Mouse (Mus musculus) heart, postnatal 36 days (tissue): ENCODE results near the gene Gorab. TPM values are rescaled to one million over a fixed set of nuclear protein-coding genes. Genes with fewer than 3 reads are reported as not detected.

Source experiments
- DNase-seq, 2 experiments: peaks; one replicate each; pipeline ENCODE4 v3.0.0; 2021 to 2022
- intact Hi-C: fragments of 180-260 bp; cut with DNase I; formaldehyde crosslinking; loops from one replicate; pipeline ENCODE4 v1.15.1; 2025
- total RNA-seq, 2 experiments: library from RNA; stranded (reverse); gene quantifications; 2 replicates each; pipeline ENCODE4 v1.2.3; 2021

The Gorab gene
- total RNA-seq, 2 experiments from 2014 or later = 2.9 to 3.0 TPM

DNA sequence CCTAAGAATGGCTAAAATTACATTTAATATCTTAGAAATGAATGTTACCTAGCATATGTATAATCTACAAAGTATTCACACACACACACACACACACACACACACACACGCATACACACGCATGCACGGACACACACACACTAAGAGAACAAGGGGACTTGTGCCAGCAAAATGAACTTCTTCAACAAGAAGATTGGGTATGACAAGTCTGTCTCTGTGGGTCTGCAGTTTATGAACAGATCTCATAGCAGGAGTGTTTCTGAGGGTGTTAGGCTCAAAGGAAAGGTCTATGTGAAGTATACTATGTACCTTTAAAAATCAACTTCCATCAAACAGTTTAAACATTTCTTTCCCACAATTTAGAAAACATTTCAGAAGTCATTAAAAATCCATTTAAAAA lies 43.9 kb downstream of the Gorab start:
- intact Hi-C loops = no loop called here
- no peak for DNase-seq

DNA sequence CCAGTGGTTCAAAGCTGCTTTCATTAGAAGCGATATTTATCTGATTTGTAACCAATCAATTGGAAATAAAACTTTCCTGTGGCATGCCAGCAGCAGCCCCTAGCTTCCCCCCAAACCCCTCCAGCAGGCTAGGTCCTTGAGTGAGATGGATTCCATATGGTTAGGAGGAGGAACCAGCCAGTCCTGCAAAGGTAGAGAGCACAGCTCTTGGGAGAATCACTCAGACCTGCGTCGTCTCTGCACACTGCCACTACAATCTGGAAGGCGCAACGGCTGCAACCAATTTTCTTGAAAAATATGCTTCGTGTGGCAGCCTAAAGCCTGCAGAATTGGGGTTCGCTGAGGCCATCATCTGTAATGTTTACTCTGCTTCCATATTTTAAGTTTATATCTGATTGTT lies 45.3 kb downstream of the Gorab start:
- intact Hi-C loops = no loop called here
- DNase-seq = no peak

DNA sequence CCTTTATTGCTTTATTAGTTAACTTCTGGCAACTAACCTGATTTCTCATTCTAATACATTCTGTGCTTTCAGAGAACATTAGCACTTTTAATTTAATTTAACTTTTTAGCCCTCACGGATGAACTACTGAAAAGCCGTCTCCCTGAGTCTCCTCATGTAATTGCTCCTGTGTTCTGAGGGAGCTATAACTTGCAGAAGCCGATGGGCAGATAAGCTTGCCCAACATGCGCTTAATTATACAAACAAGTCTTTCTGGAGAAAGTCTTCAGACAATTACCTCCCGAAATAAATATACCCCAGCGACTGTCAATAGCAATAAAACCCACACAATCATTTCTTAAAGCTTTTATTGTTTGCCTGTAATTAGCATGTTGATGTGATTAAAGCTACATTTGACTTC lies 45.7 kb downstream of the Gorab start:
- intact Hi-C loops = no loop called here
- no peak for DNase-seq

DNA sequence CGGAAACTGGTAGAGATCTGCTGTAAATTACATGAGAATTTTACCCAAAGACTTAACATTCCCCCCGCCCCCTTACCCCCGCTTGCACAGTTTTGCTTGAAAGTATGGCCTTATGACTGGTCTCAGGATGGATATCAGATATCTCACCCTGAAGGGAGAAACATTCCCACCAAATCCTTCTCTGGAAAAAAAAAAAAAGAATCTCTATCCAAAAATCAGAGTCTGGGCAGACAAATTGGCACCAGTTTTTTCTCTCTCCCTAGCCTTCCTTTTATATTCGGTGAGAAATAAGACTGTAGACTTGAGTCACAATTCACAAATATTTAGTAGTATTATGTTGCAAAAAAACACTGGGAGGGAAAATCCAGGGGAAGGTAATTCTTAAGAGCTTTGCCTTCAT lies 47.3 kb downstream of the Gorab start:
- intact Hi-C loops = no loop called here
- DNase-seq = no peak

DNA sequence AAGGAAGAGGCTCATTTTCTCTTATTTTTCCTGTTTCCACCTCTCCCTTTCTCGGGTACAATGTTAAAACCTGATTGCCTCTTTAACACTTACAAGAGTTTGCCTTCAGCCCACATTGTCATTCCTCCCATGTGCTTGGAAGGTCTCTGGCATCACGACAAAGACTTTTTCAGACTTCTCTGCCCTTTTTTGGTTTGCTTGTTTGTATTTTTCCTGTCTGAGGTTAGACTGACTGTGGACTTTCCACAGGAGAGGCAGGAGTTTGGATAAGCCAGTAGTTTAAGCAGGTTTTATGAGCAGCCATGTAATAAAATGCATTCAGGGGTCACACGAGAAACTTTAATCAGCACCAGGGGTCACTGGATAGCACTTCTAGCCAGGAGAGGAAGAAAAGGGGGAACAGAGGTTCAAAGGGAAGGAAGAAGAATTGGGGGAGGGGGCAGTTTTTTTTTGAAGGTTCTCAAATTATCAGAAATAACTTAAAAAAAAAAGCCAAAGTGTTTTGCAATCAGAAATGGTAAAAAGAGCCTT lies 47.8 kb downstream of the Gorab start:
- intact Hi-C loops = no loop called here
- no peak for DNase-seq

DNA sequence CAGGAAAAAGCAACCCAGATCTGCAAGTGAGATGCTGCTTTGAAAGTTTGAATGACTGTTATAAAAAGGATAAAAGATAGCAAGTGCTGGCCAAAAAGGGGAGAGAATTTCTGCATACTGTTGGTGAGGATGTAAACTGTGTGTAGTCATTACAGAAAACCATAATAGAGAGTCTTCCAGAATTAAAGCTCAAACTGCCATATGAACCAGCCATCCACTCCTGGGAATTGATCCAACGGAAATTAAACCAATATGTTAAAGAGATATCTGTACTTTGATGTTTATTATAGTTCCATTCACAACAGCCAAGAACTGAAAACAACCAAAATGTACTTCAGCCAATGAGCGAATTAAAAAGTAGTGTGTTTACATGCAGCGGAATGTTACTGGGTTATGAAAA lies 52.5 kb downstream of the Gorab start:
- no peak for DNase-seq
- intact Hi-C loops = loop anchor here (5.0 kb wide), 1 partner anchor 34 kb away; no protein-coding TSS in a partner anchor

DNA sequence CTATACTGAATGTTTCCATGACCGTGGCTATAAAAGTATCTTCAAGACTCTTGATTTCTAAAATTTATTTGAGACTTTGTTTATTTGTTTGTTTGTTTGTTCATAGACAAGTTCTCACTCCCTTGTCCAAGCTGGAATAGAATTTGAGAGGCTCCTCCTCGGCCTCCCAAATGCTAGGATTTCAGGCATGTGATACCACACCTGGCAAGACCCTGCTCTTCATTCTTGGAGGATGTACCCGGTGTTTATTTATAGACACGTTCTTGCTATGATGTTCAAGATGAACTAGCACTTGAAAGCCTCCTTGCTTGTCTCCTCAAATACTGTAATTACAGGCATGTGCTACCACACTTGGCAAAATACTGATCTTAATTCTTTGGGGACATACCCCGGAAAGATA lies 57.9 kb downstream of the Gorab start:
- no peak for DNase-seq

DNA sequence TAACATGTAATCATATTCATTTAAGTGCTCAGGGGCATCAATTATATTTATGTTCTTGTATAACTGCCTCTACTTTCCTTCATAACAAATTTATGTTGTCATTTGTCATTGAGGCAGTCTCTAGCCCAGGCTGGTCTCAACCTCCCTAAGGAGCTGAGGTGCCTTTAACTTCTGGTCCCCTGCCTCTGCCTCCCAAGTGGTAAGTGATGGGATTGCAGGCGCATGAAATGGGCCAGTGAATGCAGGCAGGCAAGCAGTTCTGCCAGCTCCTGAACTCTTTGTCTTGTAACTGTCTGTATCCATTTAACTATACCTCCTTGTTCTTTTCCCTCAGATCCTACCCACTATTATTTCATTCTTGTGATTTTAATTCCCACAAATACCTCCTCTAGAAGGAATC lies 58.5 kb downstream of the Gorab start:
- intact Hi-C loops = no loop called here
- DNase-seq = no peak

More for the DNA sequence above, 57.9 kb downstream of the Gorab start:
- intact Hi-C loops = no loop called here

DNA sequence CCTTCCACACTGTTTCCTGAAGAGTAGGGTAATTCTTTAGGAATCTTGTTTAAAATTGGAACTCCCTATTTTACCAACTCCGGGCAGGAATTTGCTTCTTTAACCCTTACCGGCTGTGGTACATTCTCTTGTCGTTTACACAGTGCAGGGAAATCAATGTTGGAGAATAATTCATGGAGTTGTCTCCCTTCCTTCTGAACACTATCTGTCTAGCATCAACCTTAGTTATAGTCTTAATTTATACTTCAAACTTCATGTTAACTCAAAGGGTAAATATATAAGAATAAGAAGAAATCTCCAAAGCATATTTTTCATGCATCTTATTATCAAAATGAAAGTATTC lies 64.3 kb downstream of the Gorab start:
- intact Hi-C loops = no loop called here
- DNase-seq = no peak

DNA sequence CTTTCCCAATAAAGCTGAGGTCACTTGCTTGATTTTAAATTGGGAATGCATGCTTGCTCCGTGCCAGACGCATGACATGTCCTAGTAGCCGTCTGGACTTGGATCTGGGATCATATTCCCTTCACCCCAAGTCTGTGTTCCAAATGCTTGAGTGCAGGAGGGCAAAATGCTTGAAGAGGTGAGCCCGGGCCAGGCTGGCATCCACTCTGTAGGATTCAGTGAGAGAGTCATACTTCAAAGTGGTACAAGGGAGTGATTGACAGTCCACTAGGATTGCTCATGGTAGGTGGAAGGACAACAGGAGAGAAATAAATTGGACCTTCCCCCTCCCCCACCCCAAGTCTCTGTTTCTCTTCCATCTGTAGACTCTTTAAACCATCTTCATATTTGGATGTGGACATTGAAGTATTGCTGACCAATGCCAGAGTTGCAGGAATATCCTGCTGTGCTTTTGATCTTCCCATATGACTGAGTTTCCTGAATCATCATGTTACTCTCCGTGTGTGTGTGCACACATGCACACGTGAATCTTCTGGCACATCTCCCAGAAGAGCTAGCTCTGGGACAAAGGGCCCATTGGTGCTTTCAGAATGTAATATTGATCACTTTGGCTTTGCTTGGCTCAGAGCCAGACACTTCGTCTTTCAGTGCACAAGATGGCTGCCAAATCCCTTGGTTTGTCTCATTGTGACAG lies 64.8 kb downstream of the Gorab start:
- intact Hi-C loops = no loop called here
- DNase-seq = peak in 1 of 2 experiments; percentile 18

DNA sequence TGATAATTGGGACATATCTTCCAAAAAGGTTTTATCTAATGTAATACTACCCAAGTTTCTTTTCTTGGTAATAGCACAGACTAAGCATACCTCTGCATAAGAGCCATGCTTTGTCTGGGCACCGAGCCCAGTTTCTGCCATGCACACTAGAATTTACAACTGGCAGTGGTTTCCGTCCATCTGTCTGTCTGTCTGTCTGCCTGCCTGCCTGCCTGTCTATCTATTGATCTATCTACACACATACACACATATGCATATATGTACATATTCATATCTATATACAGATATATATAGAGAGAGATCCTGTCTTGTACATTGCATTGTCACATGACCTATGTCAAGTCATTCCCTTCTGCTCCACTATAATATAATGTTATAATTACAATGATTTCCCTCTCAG lies 65.6 kb downstream of the Gorab start:
- DNase-seq = peak in 1 of 2 experiments; percentile 21

More for the DNA sequence above, 65.6 kb downstream of the Gorab start:
- intact Hi-C loops = no loop called here

Other genes with a start within 250 kb of the Gorab start
- 10 to 100 TPM; 33.6 to 34.3 TPM for gene Prrx1, start 90.0 kb downstream of the Gorab start, total RNA-seq